In genomic region chr6:47649451-47649931, GRCm38 (mm10) we compare ENCODE assay signal across 9 mouse cellular contexts. TPM values are rescaled to one million over a fixed set of nuclear protein-coding genes. Genes with fewer than 3 reads are reported as not detected.
DNase-seq lines count a peak whose midpoint lies in the region; ATAC-seq lines count a peak whose summit lies in the region.
"Had no signal": no experiment of that assay in that cellular context is flagged by ENCODE, and none has a peak within 500 bp of the region (broad histone marks: within the 10 kb centered on the region; RNA-seq: fewer than 3 reads in every experiment).

No protein-coding gene starts in this region.

- H3K4me1 ChIP-seq in midbrain, embryonic 15.5 days, result no peaks in the 10 kb centered on the region
- H3K4me1 ChIP-seq in forebrain, embryonic 13.5 days, result no peaks in the 10 kb centered on the region
- H3K4me1 ChIP-seq: stomach, embryonic 15.5 days had no signal

- no peak overlapping the region for H3K27ac ChIP-seq in midbrain, embryonic 15.5 days
- no peak overlapping the region for H3K27ac ChIP-seq in forebrain, embryonic 13.5 days
- H3K27ac ChIP-seq: stomach, embryonic 15.5 days had no signal

- no peak overlapping the region for H3K4me2 ChIP-seq in midbrain, embryonic 15.5 days
- H3K4me2 ChIP-seq in forebrain, embryonic 13.5 days, result no peak overlapping the region
- H3K4me2 ChIP-seq: stomach, embryonic 15.5 days had no signal

- H3K4me3 ChIP-seq in midbrain, embryonic 15.5 days, result no peak overlapping the region
- no peak overlapping the region for H3K4me3 ChIP-seq in forebrain, embryonic 13.5 days
- H3K4me3 ChIP-seq: stomach, embryonic 15.5 days had no signal

- intact Hi-C loops in heart, postnatal 25 days (cut with DNase I), result no loop called here

- ATAC-seq in midbrain, embryonic 15.5 days (replicated peaks), result no peak
- ATAC-seq in forebrain, embryonic 13.5 days, result no peak

- H3K9me3 ChIP-seq in midbrain, embryonic 15.5 days, result no peaks in the 10 kb centered on the region
- no peaks in the 10 kb centered on the region for H3K9me3 ChIP-seq in forebrain, embryonic 13.5 days (replicated peaks)
- H3K9me3 ChIP-seq: stomach, embryonic 15.5 days had no signal

- WGBS in midbrain, embryonic 15.5 days, result 85% methylated on average over 5 of the region's 5 CpGs
- WGBS in forebrain, embryonic 13.5 days, result 82% methylated on average over 5 of the region's 5 CpGs

- no peaks in the 10 kb centered on the region for H3K36me3 ChIP-seq in midbrain, embryonic 15.5 days (replicated peaks)
- no peaks in the 10 kb centered on the region for H3K36me3 ChIP-seq in forebrain, embryonic 13.5 days (ENCODE audit: poor library complexity, severe bottlenecking)
- H3K36me3 ChIP-seq: stomach, embryonic 15.5 days had no signal

- H3K27me3 ChIP-seq in midbrain, embryonic 15.5 days (replicated peaks), result no peaks in the 10 kb centered on the region
- no peaks in the 10 kb centered on the region for H3K27me3 ChIP-seq in forebrain, embryonic 13.5 days
- H3K27me3 ChIP-seq: stomach, embryonic 15.5 days had no signal

- no peak overlapping the region for H3K9ac ChIP-seq in midbrain, embryonic 15.5 days
- H3K9ac ChIP-seq in forebrain, embryonic 13.5 days, result no peak overlapping the region
- H3K9ac ChIP-seq: stomach, embryonic 15.5 days had no signal

- peak; percentile 2 to 17 for DNase-seq in heart, adult 18-20 months
- no peak for DNase-seq in heart, adult 8-10 months (ENCODE audit: low spot score)
- DNase-seq in urinary bladder, adult 18-20 months (ENCODE audit: low spot score in 2 of 2), result peak; percentile 25 to 28
- no peak for DNase-seq in urinary bladder, postnatal 10 days (ENCODE audit: low spot score)
- DNase-seq in heart, postnatal 25 days (ENCODE audit: low spot score), result peak; percentile 6
- DNase-seq in right cerebral cortex, postnatal 4 days, result peak; percentile 10

RNA-seq across cellular contexts. Expression of gene Ezh2, which starts 54.4 kb away (rescaled TPM):
- total RNA-seq in heart, adult 18-20 months (2021), result 1 to 10 TPM; 8.7 to 9.5 TPM
- 10 to 100 TPM in 1 of 4 experiments, 1 to 10 TPM in 3; 5.1 to 11.1 (median 8.1) TPM for total RNA-seq in heart, adult 8-10 months (2022)
- 10 to 100 TPM in 1 of 2 experiments, 1 to 10 TPM in 1; 9.9 to 12.3 TPM for total RNA-seq in heart, postnatal 25 days (2021)
- polyA plus RNA-seq in midbrain, embryonic 15.5 days (2015; fragmentation: Nextera tagmentation; extraction: Ambion mirVana), result 69.0 and 78.7 TPM in 2 replicates
- polyA plus RNA-seq in forebrain, embryonic 13.5 days (2015; fragmentation: Nextera tagmentation; extraction: Ambion mirVana), result 221 and 241 TPM in 2 replicates

Comparison
In these comparisons a context has a peak if more than half of its experiments do, and no peak if none do; other contexts are left out.
1. DNase-seq: peak in heart, adult 18-20 months (2 of 2), urinary bladder, adult 18-20 months (2 of 2), heart, postnatal 25 days (single experiment) and right cerebral cortex, postnatal 4 days (single experiment); none in heart, adult 8-10 months (single experiment) and urinary bladder, postnatal 10 days (single experiment).